Mouse (Mus musculus): Measurements from ENCODE around the gene Ercc6. TPM values are rescaled to one million over a fixed set of nuclear protein-coding genes. Genes with fewer than 3 reads are reported as not detected.

Gene Ercc6
- polyA plus RNA-seq, 1 experiment from 2014 or later, result 32.4 TPM

- no peak overlapping the region for H3K4me2 ChIP-seq (replicated peaks)
- ATAC-seq, result no peak
- H3K9me3 ChIP-seq, result no peaks in the 10 kb centered on the region
- no peaks in the 10 kb centered on the region for H3K36me3 ChIP-seq
- no peaks in the 10 kb centered on the region for H3K27me3 ChIP-seq
- no peaks in the 10 kb centered on the region for H3K4me1 ChIP-seq (replicated peaks)
- H3K27ac ChIP-seq, result no peak overlapping the region
- no peak overlapping the region for H3K4me3 ChIP-seq (replicated peaks)
- H3K9ac ChIP-seq (replicated peaks), result no peak overlapping the region
- 51% methylated on average over 10 of the region's 10 CpGs for whole genome bisulfite sequencing
Measured at GRCm38 (mm10) chr14:32628584-32628983, 115.3 kb downstream of the Ercc6 start.

Other genes with a start within 250 kb of the Ercc6 start
- gene Ogdhl, start 191.5 kb upstream of the Ercc6 start, polyA plus RNA-seq (2015; fragmentation: Nextera tagmentation; extraction: Ambion mirVana), result 25.9 and 29.6 TPM in 2 replicates
- gene 1700024G13Rik, start 125.1 kb upstream of the Ercc6 start, polyA plus RNA-seq (2015; fragmentation: Nextera tagmentation; extraction: Ambion mirVana), result 0.32 TPM in 1 of 2 replicates, not detected in the other
- 1.4 and 1.5 TPM in 2 replicates for gene Slc18a3, start 48.7 kb upstream of the Ercc6 start, polyA plus RNA-seq (2015; fragmentation: Nextera tagmentation; extraction: Ambion mirVana)
- 0.40 and 0.44 TPM in 2 replicates for gene Chat, start 47.5 kb upstream of the Ercc6 start, polyA plus RNA-seq (2015; fragmentation: Nextera tagmentation; extraction: Ambion mirVana)
- 5.7 TPM in 2 replicates for gene Prrxl1, start 85.9 kb downstream of the Ercc6 start, polyA plus RNA-seq (2015; fragmentation: Nextera tagmentation; extraction: Ambion mirVana)
- not detected in 2 replicates for gene 3425401B19Rik, start 171.8 kb downstream of the Ercc6 start, polyA plus RNA-seq (2015; fragmentation: Nextera tagmentation; extraction: Ambion mirVana)

Measured in midbrain, embryonic 13.5 days (tissue).